Mouse (Mus musculus) inflammation-experienced regulatory T-cells, adult 6 months (primary cell): ENCODE results near the gene Atp5j2. TPM values are rescaled to one million over a fixed set of nuclear protein-coding genes. Genes with fewer than 3 reads are reported as not detected.
"Not testable (repeated sequence)": the region's sequence is repeated elsewhere in the genome, so short reads cannot be mapped to it uniquely, and the experiment has no call there.

Experiments
- ATAC-seq: one replicate; pipeline ENCODE4 v1.8.0; 2017
- polyA plus RNA-seq, 3 experiments: library from polyadenylated mRNA; unstranded; fragments of 100-300 nt; shearing (Covaris generic); gene quantifications; one replicate each; pipeline ENCODE4 v1.2.1; 2017

Gene Atp5j2
- 100 to 1,000 TPM; 377 to 453 (median 389) TPM for polyA plus RNA-seq

- ATAC-seq = no peak
These were observed at the start of gene Atp5j2 for GRCm38 (mm10) chr5:145191962-145192361. Gene Atp5j2, minus strand, starts transcription at chr5:145192062.

GRCm38 (mm10) chr5:145234636-145235035 is 42.8 kb upstream of the Atp5j2 start:
- ATAC-seq = no peak

- no peak for ATAC-seq
These were observed 40.1 kb upstream of the Atp5j2 start for GRCm38 (mm10) chr5:145231893-145232411.

GRCm38 (mm10) chr5:145231367-145231871 is 39.6 kb upstream of the Atp5j2 start, which contains the start of gene Zfp655:
Gene Zfp655, plus strand, starts transcription at chr5:145231715.
- ATAC-seq = peak; percentile 96

GRCm38 (mm10) chr5:145230641-145231040 is 38.8 kb upstream of the Atp5j2 start:
- ATAC-seq = no peak

GRCm38 (mm10) chr5:145229283-145229682 is 37.4 kb upstream of the Atp5j2 start:
- ATAC-seq = not testable (repeated sequence)

GRCm38 (mm10) chr5:145226453-145226852 is 34.6 kb upstream of the Atp5j2 start:
- no peak for ATAC-seq

GRCm38 (mm10) chr5:145223395-145223794 is 31.5 kb upstream of the Atp5j2 start:
- no peak for ATAC-seq

- no peak for ATAC-seq
These were observed 31.0 kb upstream of the Atp5j2 start for GRCm38 (mm10) chr5:145222840-145223239.

- ATAC-seq = no peak
These were observed 28.1 kb upstream of the Atp5j2 start for GRCm38 (mm10) chr5:145219981-145220380.

GRCm38 (mm10) chr5:145218671-145219070 is 26.8 kb upstream of the Atp5j2 start:
- no peak for ATAC-seq

GRCm38 (mm10) chr5:145218206-145218605 is 26.3 kb upstream of the Atp5j2 start:
- ATAC-seq = no peak

- no peak for ATAC-seq
These were observed 25.9 kb upstream of the Atp5j2 start for GRCm38 (mm10) chr5:145217746-145218145.

- ATAC-seq = no peak
These were observed 22.8 kb upstream of the Atp5j2 start for GRCm38 (mm10) chr5:145214679-145215078.

- ATAC-seq = no peak
These were observed 21.6 kb upstream of the Atp5j2 start for GRCm38 (mm10) chr5:145213505-145213904.

GRCm38 (mm10) chr5:145212216-145212615 is 20.4 kb upstream of the Atp5j2 start:
- ATAC-seq = no peak

- no peak for ATAC-seq
These were observed 19.5 kb upstream of the Atp5j2 start for GRCm38 (mm10) chr5:145211340-145211739.

GRCm38 (mm10) chr5:145208391-145208790 is 16.5 kb upstream of the Atp5j2 start:
- not testable (repeated sequence) for ATAC-seq

GRCm38 (mm10) chr5:145207954-145208353 is 16.1 kb upstream of the Atp5j2 start:
- no peak for ATAC-seq

GRCm38 (mm10) chr5:145207385-145207784 is 15.5 kb upstream of the Atp5j2 start:
- no peak for ATAC-seq

- ATAC-seq = no peak
These were observed 13.2 kb upstream of the Atp5j2 start for GRCm38 (mm10) chr5:145205041-145205440.

GRCm38 (mm10) chr5:145203936-145204691 is 12.3 kb upstream of the Atp5j2 start, which contains the start of gene Zkscan5:
Gene Zkscan5, plus strand, starts transcription at chr5:145204562.
- ATAC-seq = peak; percentile 81

GRCm38 (mm10) chr5:145202446-145202845 is 10.6 kb upstream of the Atp5j2 start:
- no peak for ATAC-seq
